Mouse (Mus musculus): ENCODE measurements around the gene Acvr2b.

Gene Acvr2b

DNA sequence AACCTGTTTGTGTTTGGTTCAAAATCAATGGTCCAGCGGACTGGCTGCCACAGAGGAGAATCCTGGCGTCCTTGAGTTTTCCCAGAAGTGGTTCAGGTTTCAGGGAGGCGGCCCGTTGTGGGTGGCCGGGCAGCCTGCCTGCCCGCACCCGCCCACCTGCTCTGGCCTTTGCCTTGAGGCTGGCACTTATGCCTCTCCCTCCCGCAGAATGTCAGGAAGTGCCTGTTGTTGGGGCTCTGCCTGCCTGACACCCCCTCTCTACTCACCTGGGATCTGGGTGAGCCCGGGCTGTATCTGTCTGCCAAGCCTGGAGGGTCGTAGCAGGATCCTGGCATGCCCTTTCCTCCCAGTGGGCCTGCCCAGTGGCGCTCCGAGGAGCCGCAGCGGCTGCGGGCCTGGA lies 6.0 kb downstream of the Acvr2b start:
- WGBS: 90% methylated on average over 15 of the region's 15 CpGs

DNA sequence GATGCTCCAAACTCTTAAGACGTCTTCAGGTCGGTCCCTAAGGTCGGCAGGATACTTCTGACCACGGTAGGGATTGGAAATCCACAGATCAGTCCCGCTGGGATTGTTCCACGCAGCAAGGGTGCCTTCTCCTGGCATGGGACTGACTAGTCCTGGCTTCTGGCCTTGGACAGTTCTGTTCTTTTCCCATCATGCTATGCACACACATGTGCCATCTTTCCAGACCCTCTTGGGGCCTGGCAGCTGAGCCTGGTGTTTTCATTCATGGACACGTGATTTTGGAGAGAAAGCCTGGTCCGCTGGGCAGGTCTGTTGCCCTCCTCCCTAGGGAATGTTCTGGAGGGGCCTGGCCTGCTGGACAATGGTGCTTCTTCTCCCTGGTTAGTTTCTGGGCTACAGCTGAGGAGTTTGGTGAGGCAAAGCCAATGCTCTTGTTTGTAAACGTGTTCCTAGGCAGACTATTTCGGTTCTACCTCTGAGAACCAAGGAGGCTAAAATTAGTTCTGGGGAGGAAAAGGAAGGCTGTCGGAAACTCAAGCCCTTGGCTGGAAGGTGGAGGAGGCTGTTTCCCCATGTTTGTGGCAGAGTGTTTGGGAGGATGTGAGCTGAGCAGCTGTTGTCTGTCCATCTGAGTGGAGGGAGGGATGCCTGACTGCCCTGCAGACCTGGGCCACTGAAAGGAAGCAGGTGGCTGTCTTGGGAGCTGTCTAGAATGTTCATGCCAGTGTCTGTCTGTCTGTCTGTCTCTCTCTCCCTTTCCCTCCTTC lies 7.2 kb downstream of the Acvr2b start:
- WGBS: 51% methylated on average over 11 of the region's 11 CpGs

DNA sequence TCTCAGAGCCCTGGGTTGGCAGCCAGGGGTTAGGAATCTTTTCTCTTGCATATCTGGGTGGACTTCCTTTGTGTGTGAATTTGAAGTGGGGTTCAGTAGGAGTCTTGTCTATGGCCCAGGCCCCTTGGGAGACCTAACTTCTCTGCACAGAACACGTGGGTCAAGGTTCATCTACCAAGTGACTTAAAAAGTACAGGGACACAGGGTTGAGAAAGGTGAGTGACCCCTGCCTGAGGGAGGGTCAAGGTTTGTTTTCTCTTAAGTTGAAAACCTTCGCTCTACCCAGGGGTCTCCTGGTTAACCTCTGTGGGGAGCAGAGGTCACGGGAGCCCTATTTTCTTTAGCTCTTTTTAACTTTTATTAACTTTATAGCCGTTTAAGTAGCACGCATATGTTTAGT lies 7.9 kb downstream of the Acvr2b start:
- WGBS: 92% methylated on average over 5 of the region's 5 CpGs

DNA sequence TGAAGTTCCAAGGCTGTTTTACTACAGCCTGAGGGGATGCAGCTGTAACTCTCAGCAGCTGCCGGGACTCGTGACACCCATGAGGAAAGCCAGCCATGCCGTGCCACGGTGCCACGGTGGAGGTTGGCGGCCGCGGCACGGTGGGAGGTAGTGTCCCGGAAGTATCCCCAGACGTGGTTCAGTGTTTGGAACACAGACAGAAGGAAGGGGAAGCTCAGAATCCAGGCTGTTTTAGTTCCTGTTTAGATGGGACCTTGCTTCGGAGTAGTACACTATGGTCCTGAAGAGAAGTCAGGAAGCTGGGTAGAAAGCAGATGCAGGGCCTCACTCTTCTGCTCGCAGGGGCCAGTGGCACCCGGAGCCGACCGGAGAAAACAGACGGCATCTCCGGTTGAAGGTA lies 16.1 kb downstream of the Acvr2b start:
- 66% methylated on average over 18 of the region's 18 CpGs for WGBS

DNA sequence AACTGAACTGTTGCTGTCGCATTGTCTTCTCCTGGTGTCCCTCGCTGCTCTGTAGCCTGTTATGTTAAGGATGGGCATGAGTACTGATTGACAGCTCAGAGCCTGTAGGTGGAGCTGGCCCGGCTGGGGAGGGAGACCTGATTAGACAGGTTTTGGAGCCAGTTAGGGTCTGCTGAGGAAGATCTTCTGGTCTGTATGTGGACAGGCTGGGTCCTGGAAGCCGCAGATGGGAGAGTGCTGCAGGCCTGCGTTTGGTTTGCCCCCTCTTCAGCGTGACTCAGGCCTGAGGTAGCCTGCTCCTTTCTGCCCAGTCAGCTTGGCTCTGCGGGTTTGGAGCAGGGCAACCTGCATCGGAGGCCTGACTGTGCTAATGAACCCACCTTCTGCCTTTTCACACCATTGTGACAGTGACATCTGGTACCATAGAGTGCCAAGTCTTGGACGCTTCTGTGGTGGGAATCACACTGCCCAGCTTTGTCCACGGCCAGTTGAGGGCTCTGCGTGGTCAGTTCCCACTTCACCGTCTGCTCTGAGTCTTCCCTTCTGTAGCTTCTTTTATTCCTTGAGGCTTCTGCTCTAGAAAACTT lies 18.0 kb downstream of the Acvr2b start:
- WGBS: 77% methylated on average over 12 of the region's 12 CpGs

DNA sequence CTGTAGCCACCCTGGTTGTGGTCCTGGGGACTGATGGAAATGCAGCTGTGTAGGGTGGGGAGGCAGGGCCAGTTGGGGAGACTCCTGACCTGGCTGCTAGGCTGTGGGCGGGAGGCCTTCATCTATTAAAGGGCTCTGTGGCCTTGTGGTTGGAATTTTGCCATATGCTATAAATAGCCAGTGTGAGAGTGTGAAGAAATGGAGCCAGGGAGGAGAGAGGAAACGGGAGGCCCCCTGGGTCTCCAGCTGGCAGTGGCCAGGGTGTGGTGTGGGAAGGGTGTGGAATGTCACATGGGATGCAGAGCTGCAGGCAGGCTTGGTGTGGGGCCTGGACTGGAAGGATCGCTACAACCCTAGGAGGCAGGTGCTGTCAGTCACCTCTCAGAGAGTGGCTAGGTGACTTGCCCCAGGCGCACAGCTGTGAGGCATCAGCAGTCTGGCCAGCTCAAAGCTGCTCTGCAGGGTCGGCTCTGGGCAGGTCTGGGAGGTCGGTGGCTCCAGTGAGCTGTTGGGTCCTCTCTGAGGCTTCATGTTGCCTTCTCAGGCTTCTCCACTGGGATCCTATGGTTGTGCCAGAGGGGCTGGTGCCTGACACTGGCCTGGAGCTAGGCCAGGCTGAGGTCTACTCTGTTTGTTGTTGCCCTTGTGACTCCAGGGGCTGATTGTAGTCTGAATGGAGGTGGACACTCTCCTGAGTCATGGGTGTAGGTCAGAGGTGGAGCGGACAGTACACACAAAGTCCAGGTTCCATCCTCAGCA lies 23.5 kb downstream of the Acvr2b start:
- WGBS: 54% methylated on average over 7 of the region's 7 CpGs

DNA sequence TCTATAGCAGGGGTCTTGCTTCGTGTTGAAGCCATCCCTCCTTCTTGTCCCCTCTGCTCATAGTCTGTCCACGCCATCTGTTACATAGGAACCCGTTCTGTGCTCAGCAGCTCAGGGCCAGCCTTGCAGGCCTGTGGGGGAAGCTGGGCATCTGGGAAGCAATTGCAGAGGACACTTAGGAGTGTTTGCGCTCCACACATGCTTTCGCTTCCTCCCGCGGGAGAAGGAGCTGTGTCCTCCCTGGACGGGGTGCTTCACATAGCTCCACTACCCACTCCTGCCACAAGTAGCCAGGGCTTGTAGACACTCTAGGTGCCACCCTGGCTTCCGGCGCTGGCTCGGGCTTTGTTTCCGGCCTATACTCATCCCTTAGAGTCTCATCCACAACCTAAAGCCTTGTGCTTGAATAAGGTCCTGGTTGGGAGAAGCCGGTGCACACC lies 24.1 kb downstream of the Acvr2b start:
- 81% methylated on average over 13 of the region's 13 CpGs for WGBS

DNA sequence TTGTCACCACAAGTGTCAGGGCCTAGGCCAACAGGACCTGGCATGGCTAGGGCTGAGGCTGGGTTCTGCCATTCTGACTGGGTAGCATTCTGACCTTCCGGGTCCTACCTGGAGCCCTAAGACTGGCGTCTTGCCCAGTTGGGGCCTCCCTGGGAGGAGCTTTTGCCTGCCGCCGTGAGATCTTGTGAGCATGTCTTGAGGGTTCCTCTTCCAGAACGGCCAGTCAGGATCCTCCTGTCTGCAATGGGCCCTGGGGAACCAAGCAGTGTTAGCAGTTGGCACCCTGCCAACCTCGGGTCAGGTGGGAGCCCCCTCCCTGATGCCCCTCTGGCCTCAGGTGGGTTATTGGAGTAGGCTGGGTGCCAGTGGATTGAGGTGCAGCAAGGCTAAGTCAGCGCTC lies 24.6 kb downstream of the Acvr2b start:
- WGBS: 71% methylated on average over 7 of the region's 7 CpGs

DNA sequence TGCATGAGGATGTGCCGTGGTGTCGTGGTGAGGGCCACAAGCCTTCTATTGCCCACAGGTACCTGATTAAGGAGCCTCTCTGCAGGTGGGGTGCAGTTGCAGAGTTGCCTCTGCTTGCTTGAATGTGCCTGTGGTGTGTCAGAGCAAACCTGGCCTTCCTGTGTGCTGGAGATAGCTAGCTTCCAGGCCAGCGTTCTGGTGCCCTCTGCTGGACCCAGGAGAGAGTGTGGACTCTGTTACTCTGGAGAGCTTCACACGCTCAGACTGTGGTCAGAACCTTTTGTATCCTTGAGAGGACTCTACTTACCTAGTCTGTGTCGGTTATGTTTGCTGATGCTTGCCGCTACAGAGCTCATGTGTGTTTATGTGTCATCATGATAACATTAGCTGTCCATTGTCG lies 28.4 kb downstream of the Acvr2b start:
- 41% methylated on average over 7 of the region's 7 CpGs for WGBS

DNA sequence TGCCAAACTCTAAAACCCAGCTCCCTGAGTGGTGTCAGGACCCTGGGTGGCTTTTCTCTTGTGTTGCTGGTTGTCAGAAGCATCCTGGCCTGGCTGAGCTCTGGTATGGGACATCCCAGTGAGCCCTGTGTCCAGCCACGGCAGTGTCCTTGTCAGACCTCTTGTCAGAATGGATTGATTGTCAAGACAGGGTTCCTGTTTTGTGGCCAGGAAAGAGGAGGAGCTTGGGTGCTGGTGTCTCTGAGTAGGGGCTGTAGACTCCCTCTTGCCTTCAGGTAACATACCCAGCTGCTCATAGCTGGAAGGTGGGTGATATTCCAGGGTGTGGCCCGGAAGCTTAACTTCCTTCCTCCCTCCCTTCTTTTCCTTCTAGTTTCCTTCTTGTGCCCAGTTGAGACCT lies 33.9 kb downstream of the Acvr2b start:
- 88% methylated on average over 2 of the region's 2 CpGs for WGBS

DNA sequence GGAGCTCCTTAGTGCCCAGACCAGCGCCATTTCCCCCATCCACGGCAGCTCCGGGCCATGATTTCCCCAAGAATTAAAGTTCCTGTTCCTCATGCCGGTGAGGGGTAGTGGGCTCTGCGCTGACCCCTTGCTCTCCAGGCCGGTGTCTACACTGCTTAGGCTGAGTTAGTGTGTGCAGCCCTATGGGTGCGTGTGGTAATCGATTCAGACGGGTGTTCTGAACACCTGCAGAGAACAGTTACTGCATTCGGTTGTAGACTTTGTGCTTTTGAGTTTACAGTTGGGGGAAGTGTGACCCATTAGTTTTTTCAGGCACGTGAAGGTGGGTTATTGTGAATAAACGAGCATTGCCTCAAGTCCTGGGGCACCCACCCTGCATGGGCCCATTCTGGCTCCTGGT lies 36.1 kb downstream of the Acvr2b start:
- WGBS: 72% methylated on average over 12 of the region's 12 CpGs

DNA sequence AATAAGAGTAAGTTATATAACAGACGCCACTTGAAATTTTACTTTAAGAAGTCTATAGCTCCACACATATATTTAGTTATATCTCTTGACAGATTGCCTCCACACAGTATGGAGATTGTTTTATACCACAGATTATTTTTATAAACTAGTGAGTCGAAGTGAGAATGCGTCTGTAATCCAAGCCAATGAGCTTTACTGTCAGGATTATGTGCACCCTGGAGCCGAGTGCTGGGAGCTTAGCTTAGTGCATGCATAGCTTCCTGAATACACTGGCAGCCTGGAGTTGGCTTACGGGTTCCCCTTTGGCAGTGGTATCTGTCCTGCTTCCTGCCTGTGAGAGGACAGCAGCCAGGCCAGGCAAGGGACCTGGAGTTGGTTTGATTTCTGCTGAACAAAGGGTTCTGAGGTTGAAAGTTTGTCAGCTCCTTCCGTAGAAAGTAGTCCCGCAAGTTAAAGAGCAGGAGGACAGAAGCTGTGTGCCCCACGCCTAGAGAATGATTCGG lies 36.6 kb downstream of the Acvr2b start:
- 59% methylated on average over 9 of the region's 9 CpGs for WGBS

DNA sequence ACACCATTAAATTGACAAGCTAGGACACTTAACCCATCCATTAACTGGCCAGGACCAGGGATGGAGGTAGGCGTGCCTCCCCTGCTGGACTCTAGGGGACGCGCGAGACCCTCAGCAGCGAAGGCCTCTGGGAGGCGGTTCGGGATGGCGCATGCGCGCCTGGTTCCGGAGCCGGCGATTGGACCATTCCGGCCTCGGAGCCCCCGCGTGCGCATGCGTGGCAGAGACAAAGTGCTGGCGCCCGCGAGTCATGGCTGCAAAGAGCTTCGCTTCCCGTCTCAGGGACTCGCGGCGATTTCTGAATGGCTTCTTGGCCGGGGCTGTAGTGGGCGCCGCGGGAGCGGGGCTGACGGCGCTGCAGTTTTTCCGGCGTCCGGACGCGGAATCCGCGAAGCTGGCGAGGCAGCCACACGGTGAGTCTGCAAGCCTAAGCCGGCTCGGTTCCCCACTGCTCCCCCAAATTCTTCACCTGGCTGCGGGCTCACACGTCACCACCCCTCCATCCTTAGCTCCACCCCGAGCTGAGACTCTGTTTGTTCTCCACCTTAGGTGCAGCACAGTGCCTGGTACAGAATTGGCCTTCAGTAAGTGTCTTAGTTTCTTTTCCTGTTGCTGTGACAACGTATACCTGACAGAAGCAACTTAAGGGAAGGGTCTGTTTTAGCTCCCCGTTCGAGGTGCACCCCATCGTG lies 43.0 kb downstream of the Acvr2b start, which contains the start of gene Exog:
TSS of gene Exog (plus strand) at position 206 of the 692 bp plus-strand sequence.
- under 1% methylated on average over 52 of the region's 52 CpGs for WGBS

DNA sequence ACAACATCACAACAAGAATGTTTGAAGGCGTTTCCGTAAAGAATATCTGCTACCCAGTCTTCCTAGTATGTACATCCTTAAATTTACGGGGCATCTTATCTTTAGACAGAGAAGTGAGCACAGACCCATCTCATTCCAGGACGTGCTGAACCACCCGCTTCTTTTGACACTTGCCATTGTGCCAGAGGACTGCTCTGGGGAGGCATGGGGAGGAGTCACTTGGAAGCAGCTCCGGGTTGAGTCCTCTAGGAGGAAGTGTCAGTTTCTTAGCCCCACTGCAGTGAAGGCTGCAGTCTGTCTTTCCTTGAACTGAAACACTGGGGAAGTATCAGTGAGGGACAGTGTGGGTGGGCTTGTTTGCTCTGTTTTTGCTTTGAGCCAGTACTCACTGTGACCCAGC lies 43.8 kb downstream of the Acvr2b start:
- WGBS: 21% methylated on average over 6 of the region's 6 CpGs

DNA sequence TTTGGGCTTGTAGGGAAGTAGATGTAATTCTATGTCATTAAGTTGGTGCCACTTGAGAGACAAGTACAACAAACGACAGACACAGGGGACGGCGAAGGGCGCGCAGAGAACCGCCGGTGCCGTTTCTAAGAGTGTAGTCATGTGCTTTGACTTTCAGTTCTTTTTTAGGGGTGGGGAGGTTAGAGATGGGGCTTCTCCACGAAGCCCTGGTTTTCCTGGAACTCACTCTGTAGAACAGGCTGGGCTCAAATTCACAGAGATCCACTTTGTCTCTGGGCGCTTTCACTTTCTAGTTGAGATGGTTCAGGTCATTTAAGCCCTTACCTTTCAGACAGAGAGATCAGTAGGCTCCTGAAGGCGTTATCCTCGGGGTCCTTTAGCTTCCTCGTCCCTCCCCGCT lies 54.0 kb downstream of the Acvr2b start:
- 92% methylated on average over 14 of the region's 14 CpGs for WGBS

DNA sequence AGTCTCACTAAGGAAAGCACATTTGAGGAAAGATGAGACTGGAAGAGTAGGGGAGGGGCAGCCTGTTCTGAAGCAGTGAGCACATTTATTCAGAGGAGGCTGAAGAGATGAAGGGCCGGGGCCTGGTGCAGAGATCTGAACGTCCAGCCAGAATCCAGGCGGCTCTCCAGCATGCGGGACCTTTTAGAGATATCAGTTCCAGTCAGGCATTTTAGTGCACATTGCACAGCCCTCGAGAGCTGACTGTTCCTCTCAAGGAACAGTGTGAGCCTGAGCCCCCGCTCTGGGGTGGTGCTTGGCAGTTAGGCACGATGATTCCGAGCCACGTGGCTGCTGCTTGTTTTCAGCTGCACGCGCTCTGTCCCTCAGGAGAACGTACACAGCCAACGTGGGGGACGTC lies 55.2 kb downstream of the Acvr2b start:
- WGBS: 80% methylated on average over 14 of the region's 14 CpGs

DNA sequence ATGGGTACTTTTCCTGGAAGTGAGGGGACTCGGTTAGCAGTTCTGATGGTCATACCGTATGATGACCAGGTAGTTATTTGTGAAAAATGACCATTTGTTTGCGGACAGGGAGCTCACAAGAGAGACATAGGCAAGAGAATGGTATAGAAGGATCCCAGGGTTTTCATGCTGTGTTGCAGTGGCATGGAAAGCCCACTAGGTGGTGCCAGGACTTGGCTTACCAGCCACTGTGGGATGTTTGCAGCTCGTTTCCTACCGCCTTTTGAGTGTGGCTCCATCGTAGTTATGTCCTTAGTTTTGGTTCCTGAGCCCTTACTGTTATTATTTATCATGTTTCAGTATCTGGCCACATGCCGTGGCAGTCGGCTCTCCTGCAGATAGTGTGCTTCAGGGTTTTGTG lies 58.5 kb downstream of the Acvr2b start:
- WGBS: 39% methylated on average over 8 of the region's 8 CpGs

DNA sequence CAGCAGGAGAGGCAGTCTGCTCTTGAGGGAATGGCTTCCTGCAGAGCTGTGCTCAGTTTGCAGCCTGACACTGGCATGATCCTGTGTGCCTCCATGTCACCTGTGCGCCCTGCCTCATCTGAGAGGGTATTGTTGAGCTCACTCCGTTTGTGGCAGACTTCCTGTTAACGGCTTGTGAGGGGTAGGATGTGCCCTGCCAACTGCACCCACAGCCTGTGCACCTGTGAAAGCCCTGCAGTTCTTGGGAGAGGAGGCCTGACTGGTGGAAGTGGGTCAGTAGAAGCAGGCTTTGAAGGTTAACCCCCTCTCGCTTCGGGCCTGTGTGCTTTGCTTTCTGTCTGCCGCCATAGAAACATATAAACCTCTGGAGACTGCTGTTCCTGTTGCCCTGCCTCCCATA lies 63.1 kb downstream of the Acvr2b start:
- WGBS: 87% methylated on average over 6 of the region's 6 CpGs

DNA sequence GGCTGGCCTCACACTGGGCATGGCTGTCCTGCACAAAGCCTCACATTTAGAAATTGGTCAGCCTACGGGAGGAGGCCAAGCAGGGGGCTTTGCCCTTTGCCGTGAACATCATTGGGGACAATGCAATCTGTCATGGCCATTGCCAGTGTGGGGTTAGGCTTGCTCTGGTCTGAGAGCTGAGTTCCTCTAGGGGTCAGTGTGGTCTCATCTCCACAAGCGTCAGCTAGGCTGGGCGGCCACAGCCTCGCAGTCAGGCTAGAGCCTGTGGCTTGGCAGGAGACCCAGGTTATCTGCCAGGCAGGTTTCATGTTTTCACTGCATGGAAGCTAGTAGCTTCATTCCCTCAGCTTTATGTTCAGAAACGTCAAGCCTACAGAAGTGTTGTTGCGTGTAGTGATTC lies 63.7 kb downstream of the Acvr2b start:
- 60% methylated on average over 7 of the region's 7 CpGs for WGBS

DNA sequence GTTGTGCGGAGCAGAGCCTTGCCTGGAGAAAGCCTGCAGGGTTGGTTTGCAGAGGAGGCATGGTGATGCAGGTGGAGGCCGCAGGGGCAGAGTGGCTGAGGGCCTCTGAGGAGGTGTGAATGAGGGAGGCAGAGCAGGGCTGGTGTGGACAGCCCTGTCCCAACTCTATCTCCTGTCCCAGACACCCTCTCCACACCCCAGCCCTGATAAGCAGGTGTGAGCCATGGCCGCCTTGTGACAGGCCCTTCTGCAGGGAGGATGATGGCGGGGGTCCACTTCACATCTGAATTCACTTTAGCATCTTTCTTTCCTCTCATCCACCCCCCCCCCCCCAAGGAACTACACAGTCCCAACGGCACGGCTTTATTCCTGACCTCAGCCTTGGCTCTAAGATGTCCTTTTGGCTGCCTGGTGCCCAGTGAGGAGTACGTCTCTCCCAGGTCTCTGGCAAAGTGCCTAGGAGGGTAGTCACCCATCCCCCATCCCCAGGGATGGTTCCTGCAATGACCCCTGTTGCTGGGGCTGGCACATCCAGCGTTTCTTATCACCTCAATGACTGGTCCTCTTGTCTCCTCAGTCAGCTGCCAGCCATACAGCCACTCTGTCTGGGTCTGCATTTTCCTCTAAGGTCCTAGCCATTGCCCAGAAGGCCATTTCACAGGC lies 67.9 kb downstream of the Acvr2b start:
- WGBS: 80% methylated on average over 8 of the region's 8 CpGs

DNA sequence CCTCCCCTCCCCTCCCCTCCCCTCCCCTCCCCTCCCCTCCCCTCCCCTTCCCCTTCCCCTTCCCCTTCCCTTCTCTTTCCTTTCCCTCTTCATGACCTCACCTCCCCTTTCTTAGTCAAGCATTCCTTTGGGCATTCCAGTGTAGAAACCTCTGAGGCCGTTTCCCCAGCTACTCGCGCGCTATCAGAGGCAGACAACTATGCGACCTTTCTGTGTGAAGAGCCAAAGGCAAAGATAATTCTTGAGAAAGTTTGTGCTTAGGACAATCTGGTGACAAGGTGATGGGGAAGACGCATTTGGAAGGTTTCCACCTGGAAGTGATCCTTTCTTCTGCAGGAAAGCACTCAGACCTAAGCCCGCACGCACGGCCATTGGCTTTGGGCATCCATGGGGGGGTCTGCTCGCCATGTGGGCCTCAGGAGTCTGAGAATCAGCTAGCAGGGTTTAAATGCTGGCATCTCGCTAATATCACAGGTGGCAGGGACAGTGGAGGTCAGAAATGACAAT lies 70.5 kb downstream of the Acvr2b start:
- 91% methylated on average over 11 of the region's 11 CpGs for WGBS

Data from cerebral cortex, adult 2 months (tissue).